ENCODE assay signal across 8 mouse cellular contexts in genomic region chr12:112628928-112629721, GRCm38 (mm10). TPM values are rescaled to one million over a fixed set of nuclear protein-coding genes. Genes with fewer than 3 reads are reported as not detected.
A peak's percentile ranks its signal among the peaks of the same experiment; 100 is the strongest.
DNase-seq lines count a peak whose midpoint lies in the region; ATAC-seq and TF ChIP-seq lines count a peak whose summit lies in the region.

No protein-coding gene starts in this region.

- peak overlapping the region; percentile 53 for H3K4me3 ChIP-seq in bone marrow, adult 2 months (replicated peaks; ENCODE audit: control insufficient read depth, low read depth, low read length)
- H3K4me3 ChIP-seq in hindbrain, embryonic 16.5 days (ENCODE audit: low read length) = peak overlapping the region; percentile 29
- peak overlapping the region in 1 of 2 experiments; percentile 17; a peak in 1 of 4 replicates for H3K4me3 ChIP-seq in liver, embryonic 14.5 days (ENCODE audit: insufficient read depth in 1 of 2, low read depth in 2 of 2, low read length in 2 of 2)

- WGBS in bone marrow, adult 2 months = 2% methylated on average over 19 of the region's 19 CpGs
- whole genome bisulfite sequencing in hindbrain, embryonic 16.5 days = 38% methylated on average over 19 of the region's 19 CpGs
- WGBS in liver, embryonic 14.5 days (ENCODE audit: insufficient replicate concordance) = 10% methylated on average over 19 of the region's 19 CpGs

- peaks cover 30% of the 10 kb centered on the region for H3K4me1 ChIP-seq in bone marrow, adult 2 months (ENCODE audit: control insufficient read depth, insufficient read depth, low read length)
- H3K4me1 ChIP-seq in hindbrain, embryonic 16.5 days (ENCODE audit: control insufficient read depth, insufficient read depth, low read depth, low read length) = no peaks in the 10 kb centered on the region; the same call in 1 of the 2 replicates
- peaks cover 5 to 25% of the 10 kb centered on the region in 2 experiments; a peak in 3 of 4 replicates for H3K4me1 ChIP-seq in liver, embryonic 14.5 days (replicated peaks; ENCODE audit: control insufficient read depth in 2 of 2, insufficient read depth in 2 of 2, low read length in 1 of 2)

- no peaks in the 10 kb centered on the region for H3K27me3 ChIP-seq in hindbrain, embryonic 16.5 days (replicated peaks; ENCODE audit: control insufficient read depth, insufficient read depth, low read length)
- no peaks in the 10 kb centered on the region for H3K27me3 ChIP-seq in liver, embryonic 14.5 days (ENCODE audit: control insufficient read depth, insufficient read depth, low read length)

- peak; percentile 35 for DNase-seq in right cerebral cortex, postnatal 4 days
- DNase-seq in right cerebral cortex, postnatal 36 days (ENCODE audit: low spot score in 2 of 2) = no peak
- peak; percentile 77 to 85 for DNase-seq in gastrocnemius, adult 8-10 months (ENCODE audit: low spot score in 2 of 2)
- DNase-seq in liver, embryonic 14.5 days (ENCODE audit: low read depth in 3 of 3, low spot score in 3 of 3) = peak in 1 of 3 experiments; percentile 50
- peak; percentile 79 for DNase-seq in naive thymus-derived CD4-positive, alpha-beta T cell, adult 2 months (ENCODE audit: low read depth)
- peak; percentile 88 for DNase-seq in yolk sac, embryonic 10.5 days (ENCODE audit: low spot score)

- H3K4me2 ChIP-seq in hindbrain, embryonic 16.5 days (ENCODE audit: low read length) = peak overlapping the region; percentile 49
- peak overlapping the region; percentile 46 for H3K4me2 ChIP-seq in liver, embryonic 14.5 days (ENCODE audit: low read depth)

- peak; percentile 72 for ATAC-seq in hindbrain, embryonic 16.5 days
- ATAC-seq in liver, embryonic 14.5 days (ENCODE audit: insufficient read depth) = peak; percentile 67

- peak overlapping the region; percentile 92 for H3K27ac ChIP-seq in bone marrow, adult 2 months (ENCODE audit: control insufficient read depth, insufficient read depth, low read depth, low read length, poor library complexity)
- no peak overlapping the region for H3K27ac ChIP-seq in hindbrain, embryonic 16.5 days (ENCODE audit: low read depth, low read length)
- H3K27ac ChIP-seq in liver, embryonic 14.5 days = no peak overlapping the region

- TF ChIP-seq POLR2A in bone marrow, adult 2 months (IDR thresholded peaks at IDR 0.05; ENCODE audit: borderline replicate concordance, control insufficient read depth, low read depth, low read length) = peak; percentile 46; the same call in 1 of the 2 replicates

- no peaks in the 10 kb centered on the region for H3K9me3 ChIP-seq in hindbrain, embryonic 16.5 days (ENCODE audit: control insufficient read depth, low read length)
- H3K9me3 ChIP-seq in liver, embryonic 14.5 days (ENCODE audit: control insufficient read depth, low read length) = no peaks in the 10 kb centered on the region

- no peak for TF ChIP-seq CTCF in bone marrow, adult 2 months (IDR thresholded peaks at IDR 0.05; ENCODE audit: control insufficient read depth, insufficient read depth, low read length)
- no peak for TF ChIP-seq CTCF in liver, embryonic 14.5 days (IDR thresholded peaks at IDR 0.05; ENCODE audit: low read depth)

- peak overlapping the region; percentile 42 for H3K9ac ChIP-seq in hindbrain, embryonic 16.5 days (ENCODE audit: low read depth, low read length)
- no peak overlapping the region for H3K9ac ChIP-seq in liver, embryonic 14.5 days (replicated peaks)

- TF ChIP-seq EP300 in liver, embryonic 14.5 days (IDR thresholded peaks at IDR 0.05; ENCODE audit: low read depth) = no peak

- H3K36me3 ChIP-seq in hindbrain, embryonic 16.5 days (ENCODE audit: control insufficient read depth, insufficient read depth, low read length) = no peaks in the 10 kb centered on the region
- H3K36me3 ChIP-seq in liver, embryonic 14.5 days (replicated peaks; ENCODE audit: control insufficient read depth, insufficient read depth, low read depth) = no peaks in the 10 kb centered on the region

RNA-seq across cellular contexts. Expression of gene Adssl1, which starts 9.3 kb away (rescaled TPM):
- polyA plus RNA-seq in bone marrow, adult 2 months (2011; ENCODE audit: insufficient read depth, insufficient read length, low replicate concordance, missing spikeins) = 21.0 and 44.8 TPM in 2 replicates
- total RNA-seq in gastrocnemius, adult 8-10 months (2022) = 1,000 to 10,000 TPM in 3 of 4 experiments, 100 to 1,000 TPM in 1; 952 to 1,087 (median 1,016) TPM
- polyA plus RNA-seq in hindbrain, embryonic 16.5 days (2015; fragmentation: Nextera tagmentation; extraction: Ambion mirVana) = 7.7 and 7.9 TPM in 2 replicates
- 3.7 and 5.4 TPM in 2 replicates for polyA plus RNA-seq in liver, embryonic 14.5 days (2012; rRNA removed)
- polyA plus RNA-seq in liver, embryonic 14.5 days (2014; fragmentation: Nextera tagmentation; extraction: Ambion mirVana) = 7.6 and 8.5 TPM in 2 replicates

RNA-seq across cellular contexts. Expression of gene Siva1, which starts 15.4 kb away (rescaled TPM):
- polyA plus RNA-seq in bone marrow, adult 2 months (2011; ENCODE audit: insufficient read depth, insufficient read length, low replicate concordance, missing spikeins) = 47.7 and 81.1 TPM in 2 replicates
- 10 to 100 TPM; 22.2 to 26.3 (median 24.3) TPM for total RNA-seq in gastrocnemius, adult 8-10 months (2022)
- polyA plus RNA-seq in hindbrain, embryonic 16.5 days (2015; fragmentation: Nextera tagmentation; extraction: Ambion mirVana) = 48.1 and 57.5 TPM in 2 replicates
- polyA plus RNA-seq in liver, embryonic 14.5 days (2012; rRNA removed) = 64.0 and 70.6 TPM in 2 replicates
- polyA plus RNA-seq in liver, embryonic 14.5 days (2014; fragmentation: Nextera tagmentation; extraction: Ambion mirVana) = 157 and 165 TPM in 2 replicates

RNA-seq across cellular contexts. Expression of gene Inf2, which starts 40.5 kb away (rescaled TPM):
- polyA plus RNA-seq in bone marrow, adult 2 months (2011; ENCODE audit: insufficient read depth, insufficient read length, low replicate concordance, missing spikeins) = 40.0 and 82.8 TPM in 2 replicates
- 1 to 10 TPM; 6.7 to 9.2 (median 8.4) TPM for total RNA-seq in gastrocnemius, adult 8-10 months (2022)
- polyA plus RNA-seq in hindbrain, embryonic 16.5 days (2015; fragmentation: Nextera tagmentation; extraction: Ambion mirVana) = 1.0 and 1.1 TPM in 2 replicates
- polyA plus RNA-seq in liver, embryonic 14.5 days (2012; rRNA removed) = 4.8 and 6.2 TPM in 2 replicates
- 2.0 and 2.1 TPM in 2 replicates for polyA plus RNA-seq in liver, embryonic 14.5 days (2014; fragmentation: Nextera tagmentation; extraction: Ambion mirVana)

RNA-seq across cellular contexts. Expression of gene Akt1, which starts 45.6 kb away (rescaled TPM):
- polyA plus RNA-seq in bone marrow, adult 2 months (2011; ENCODE audit: insufficient read depth, insufficient read length, low replicate concordance, missing spikeins) = 39.8 and 56.1 TPM in 2 replicates
- total RNA-seq in gastrocnemius, adult 8-10 months (2022) = 10 to 100 TPM; 41.6 to 42.5 (median 42.0) TPM
- 55.6 and 62.3 TPM in 2 replicates for polyA plus RNA-seq in hindbrain, embryonic 16.5 days (2015; fragmentation: Nextera tagmentation; extraction: Ambion mirVana)
- 33.6 and 41.2 TPM in 2 replicates for polyA plus RNA-seq in liver, embryonic 14.5 days (2012; rRNA removed)
- 9.9 and 17.2 TPM in 2 replicates for polyA plus RNA-seq in liver, embryonic 14.5 days (2014; fragmentation: Nextera tagmentation; extraction: Ambion mirVana)

RNA-seq across cellular contexts. Expression of gene Zbtb42, which starts 49.5 kb away (rescaled TPM):
- polyA plus RNA-seq in bone marrow, adult 2 months (2011; ENCODE audit: insufficient read depth, insufficient read length, low replicate concordance, missing spikeins) = 2.6 and 5.1 TPM in 2 replicates
- under 1 TPM; 0.48 to 0.90 (median 0.58) TPM for total RNA-seq in gastrocnemius, adult 8-10 months (2022)
- 2.4 and 4.0 TPM in 2 replicates for polyA plus RNA-seq in hindbrain, embryonic 16.5 days (2015; fragmentation: Nextera tagmentation; extraction: Ambion mirVana)
- polyA plus RNA-seq in liver, embryonic 14.5 days (2012; rRNA removed) = 0.69 and 0.74 TPM in 2 replicates
- 0.64 and 1.1 TPM in 2 replicates for polyA plus RNA-seq in liver, embryonic 14.5 days (2014; fragmentation: Nextera tagmentation; extraction: Ambion mirVana)

Comparison
In these comparisons a context has a peak if more than half of its experiments do, and no peak if none do; other contexts are left out.
1. DNase-seq: peak in right cerebral cortex, postnatal 4 days (single experiment), gastrocnemius, adult 8-10 months (2 of 2), naive thymus-derived CD4-positive, alpha-beta T cell, adult 2 months (single experiment) and yolk sac, embryonic 10.5 days (single experiment); none in right cerebral cortex, postnatal 36 days (0 of 2).